Mouse (Mus musculus) midbrain, postnatal 0 days (tissue): ENCODE data around the gene Hs3st5. TPM values are rescaled to one million over a fixed set of nuclear protein-coding genes. Genes with fewer than 3 reads are reported as not detected.
A peak's percentile ranks its signal among the peaks of the same experiment; 100 is the strongest.

Experiments used
- ATAC-seq: fragments of 200-750 bp; cut with Nextera tagmentation; 2 replicates; pipeline ENCODE4 v1.8.0; 2017; ENCODE audit warnings: moderate number of reproducible peaks, mild to moderate bottlenecking, moderate TSS enrichment, moderate library complexity; ENCODE audit not compliant: low FRiP score
- DNase-seq: peaks from one replicate; pipeline ENCODE4 v3.0.0-alpha.2; 2015; ENCODE audit warnings: low spot score
- H3K27ac ChIP-seq: fragments of 300-500 bp; sonication (generic); 2 replicates; pipeline ENCODE4 v1.5.1; 2014; ENCODE audit warnings: low read depth, mild to moderate bottlenecking, low read length, mixed read lengths
- H3K27me3 ChIP-seq: fragments of 300-500 bp; sonication (generic); 2 replicates; pipeline ENCODE4 v1.6.1; 2014; ENCODE audit warnings: low read length, control low read depth, mixed read lengths; ENCODE audit not compliant: insufficient read depth
- H3K36me3 ChIP-seq: fragments of 300-500 bp; sonication (generic); 2 replicates; pipeline ENCODE4 v1.6.1; 2014; ENCODE audit warnings: low read length, control low read depth, mixed read lengths; ENCODE audit not compliant: insufficient read depth
- H3K4me1 ChIP-seq: fragments of 300-500 bp; sonication (generic); 2 replicates; pipeline ENCODE4 v1.6.1; 2014; ENCODE audit warnings: mild to moderate bottlenecking, control low read depth, antibody characterized with exemption, low read length, mixed read lengths; ENCODE audit not compliant: insufficient read depth
- H3K4me2 ChIP-seq: fragments of 300-500 bp; sonication (generic); 2 replicates; pipeline ENCODE4 v1.6.1; 2014; ENCODE audit warnings: low read depth, mild to moderate bottlenecking, low read length, mixed read lengths; ENCODE audit not compliant: poor library complexity, severe bottlenecking
- H3K4me3 ChIP-seq: fragments of 300-500 bp; sonication (generic); 2 replicates; pipeline ENCODE4 v1.5.1; 2014; ENCODE audit warnings: low read depth, mild to moderate bottlenecking, low read length, moderate library complexity
- H3K9ac ChIP-seq: fragments of 300-500 bp; sonication (generic); replicated peaks from 2 replicates; pipeline ENCODE4 v1.6.1; 2014; ENCODE audit warnings: mild to moderate bottlenecking, low read length, moderate library complexity, mixed read lengths; ENCODE audit not compliant: poor library complexity, severe bottlenecking
- H3K9me3 ChIP-seq: fragments of 300-500 bp; sonication (generic); 2 replicates; pipeline ENCODE4 v1.6.1; 2016; ENCODE audit warnings: low read length, control low read depth
- CTCF ChIP-seq: IDR thresholded peaks from 2 replicates; pipeline ENCODE4 v1.5.1; 2016; ENCODE audit warnings: antibody characterized with exemption, mild to moderate bottlenecking
- WGBS: fragments of 180-500 bp; shearing (Covaris S2); extraction: QIAGEN DNeasy Blood & Tissue Kit; methylation state at CpG from one replicate; pipeline ENCODE4 v1.1.7; 2014; 5-methylcytosine and 5-hydroxymethylcytosine counted together
- polyA plus RNA-seq: library from polyadenylated mRNA; unstranded; fragments of >200 nt; fragmentation: Nextera tagmentation; extraction: Ambion mirVana; gene quantifications from 2 replicates; pipeline ENCODE4 v1.2.1, GENCODE M21; 2015
- total RNA-seq: library from RNA; depleted of rRNA; stranded (reverse); fragments of >200 nt; gene quantifications from 2 replicates; pipeline ENCODE4 v1.2.3, GENCODE M21; 2014

The Hs3st5 gene
- total and polyA plus RNA-seq, 2 experiments from 2014 or later: 23.5 to 46.7 TPM

DNA sequence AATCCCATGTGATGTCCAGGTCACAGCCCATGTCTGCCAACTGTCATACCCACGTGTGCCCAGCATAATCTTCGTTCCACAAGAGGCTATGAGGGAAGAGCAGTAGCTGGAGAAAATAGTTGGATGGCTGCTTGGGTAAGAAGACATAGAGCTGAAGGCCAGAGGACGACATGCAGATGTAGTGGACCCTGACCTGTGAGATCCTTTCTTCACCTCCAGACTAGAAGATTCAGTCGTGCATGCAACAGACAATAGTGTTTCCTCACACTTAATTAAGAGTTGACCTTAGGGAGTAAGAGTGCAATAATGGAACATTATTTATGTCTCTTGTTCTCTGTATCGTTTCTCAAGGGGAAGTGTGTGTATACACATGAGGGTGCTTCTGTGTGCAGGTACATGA is 300.4 kb downstream of the Hs3st5 start:
- H3K27me3 ChIP-seq: no peaks in the 10 kb centered on the region
- H3K4me3 ChIP-seq: no peak overlapping the region
- no peaks in the 10 kb centered on the region for H3K36me3 ChIP-seq
- H3K4me2 ChIP-seq: no peak overlapping the region
- ATAC-seq (no peak), DNase-seq (no peak)
- no peak for TF ChIP-seq CTCF
- no peak overlapping the region for H3K9ac ChIP-seq
- no peak overlapping the region for H3K27ac ChIP-seq
- WGBS: 61% methylated on average over 5 of the region's 5 CpGs
- no peaks in the 10 kb centered on the region for H3K9me3 ChIP-seq
- H3K4me1 ChIP-seq: no peaks in the 10 kb centered on the region

DNA sequence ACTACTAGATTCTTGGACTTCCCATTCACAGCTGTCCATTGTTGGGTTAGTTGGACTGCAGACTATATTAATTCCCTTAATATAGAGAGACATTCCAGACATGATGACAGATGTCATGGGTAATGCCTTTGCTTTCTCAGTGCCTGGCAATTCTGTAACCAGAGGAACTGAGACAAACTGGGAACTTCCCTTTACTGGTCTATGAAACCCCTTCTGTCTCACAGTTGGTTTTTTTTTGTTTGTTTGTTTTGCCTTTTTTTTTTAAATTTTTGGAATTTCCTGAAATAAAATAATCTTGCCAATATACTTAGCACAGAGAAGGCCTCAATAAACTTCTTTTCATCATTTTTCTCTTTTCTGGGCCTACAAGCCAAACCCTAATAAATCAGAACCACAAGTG is 312.3 kb downstream of the Hs3st5 start:
- Histone ChIP-seq H3K4me2 (no peak overlapping the region), H3K9me3 (no peaks in the 10 kb centered on the region), H3K4me3 (no peak overlapping the region), H3K36me3 (no peaks in the 10 kb centered on the region), H3K27me3 (no peaks in the 10 kb centered on the region), H3K4me1 (no peaks in the 10 kb centered on the region), H3K9ac (no peak overlapping the region), H3K27ac (no peak overlapping the region)
- ATAC-seq (no peak), DNase-seq (no peak)
- no peak for TF ChIP-seq CTCF

GRCm38 (mm10) chr10:36829079-36829478 is 322.5 kb downstream of the Hs3st5 start:
- H3K4me2 ChIP-seq: no peak overlapping the region
- H3K9me3 ChIP-seq: no peaks in the 10 kb centered on the region
- H3K4me1 ChIP-seq: no peaks in the 10 kb centered on the region
- no peak for TF ChIP-seq CTCF
- DNase-seq (no peak), ATAC-seq (0 out of 2 replicates have a peak, but pooled peaks have one; percentile 31)
- H3K27ac ChIP-seq: no peak overlapping the region
- no peak overlapping the region for H3K4me3 ChIP-seq
- H3K27me3 ChIP-seq: no peaks in the 10 kb centered on the region
- no peak overlapping the region for H3K9ac ChIP-seq
- WGBS: 52% methylated on average over 3 of the region's 3 CpGs
- H3K36me3 ChIP-seq: peaks cover 4% of the 10 kb centered on the region; the same call in 1 of the 2 replicates

DNA sequence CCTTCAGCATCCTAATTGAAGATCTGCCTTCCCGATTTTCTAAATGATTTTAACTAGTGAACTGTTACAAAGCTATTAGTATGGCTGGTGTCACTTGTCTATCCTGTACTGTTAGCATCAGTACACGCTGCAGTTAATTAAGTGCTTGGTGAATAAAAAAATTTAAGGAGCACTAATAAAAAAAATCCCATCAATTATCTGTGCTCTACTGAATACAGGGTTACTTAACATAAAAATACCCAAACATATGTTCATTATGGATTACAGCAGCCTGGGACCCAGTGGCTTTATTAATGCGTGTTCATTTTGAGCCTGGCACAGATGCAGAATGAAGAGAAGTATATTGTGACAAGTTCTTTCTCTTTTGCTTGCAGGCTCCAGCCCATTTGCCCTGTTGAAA is 325.6 kb downstream of the Hs3st5 start:
- Histone ChIP-seq H3K36me3 (peaks cover 4% of the 10 kb centered on the region; the same call in 1 of the 2 replicates), H3K4me2 (no peak overlapping the region), H3K9me3 (no peaks in the 10 kb centered on the region), H3K9ac (no peak overlapping the region), H3K4me3 (no peak overlapping the region), H3K4me1 (no peaks in the 10 kb centered on the region), H3K27ac (no peak overlapping the region), H3K27me3 (no peaks in the 10 kb centered on the region)
- WGBS: 66% methylated on average over 3 of the region's 3 CpGs
- no peak for DNase-seq
- ATAC-seq: no peak
- no peak for TF ChIP-seq CTCF

DNA sequence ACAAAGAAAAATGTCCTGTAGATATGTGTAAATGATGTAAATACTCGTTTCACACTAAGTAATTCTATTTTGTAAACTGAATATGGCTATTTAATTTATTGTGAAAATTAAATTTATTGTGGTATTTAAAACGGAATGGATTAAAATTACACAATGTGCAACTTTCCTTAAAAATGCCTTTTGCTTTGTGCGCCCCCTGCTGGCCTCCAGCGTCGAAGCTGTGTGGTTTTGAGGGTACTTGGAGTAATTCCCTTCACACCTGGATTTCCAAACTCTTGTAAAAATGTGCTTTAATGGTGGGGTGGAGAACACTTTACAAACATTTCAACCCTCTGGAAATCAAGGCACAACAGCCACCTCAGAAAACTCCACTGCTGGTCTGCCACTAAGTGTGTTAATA is 327.6 kb downstream of the Hs3st5 start:
- Histone ChIP-seq H3K4me2 (no peak overlapping the region), H3K36me3 (0 out of 2 replicates have a peak, but pooled peaks cover 4% of the 10 kb centered on the region), H3K9me3 (no peaks in the 10 kb centered on the region), H3K4me1 (no peaks in the 10 kb centered on the region), H3K27me3 (no peaks in the 10 kb centered on the region), H3K27ac (no peak overlapping the region), H3K9ac (no peak overlapping the region), H3K4me3 (no peak overlapping the region)
- TF ChIP-seq CTCF: peak; percentile 70
- peak; percentile 14 for DNase-seq
- 19% methylated on average over 5 of the region's 5 CpGs for WGBS
- no peak for ATAC-seq

GRCm38 (mm10) chr10:36835836-36836516 is 329.4 kb downstream of the Hs3st5 start:
- Histone ChIP-seq H3K36me3 (0 out of 2 replicates have a peak, but pooled peaks cover 4% of the 10 kb centered on the region), H3K4me3 (no peak overlapping the region), H3K27ac (no peak overlapping the region), H3K4me2 (no peak overlapping the region), H3K27me3 (no peaks in the 10 kb centered on the region), H3K9ac (no peak overlapping the region), H3K9me3 (no peaks in the 10 kb centered on the region), H3K4me1 (no peaks in the 10 kb centered on the region)
- no peak for ATAC-seq
- 81% methylated on average over 5 of the region's 5 CpGs for WGBS
- no peak for DNase-seq
- no peak for TF ChIP-seq CTCF
